Mouse (Mus musculus) olfactory bulb, adult 2 months (tissue): ENCODE results near the gene Slc47a2.

ENCODE experiments used
- CTCF ChIP-seq: fragments of 200-500 bp; IDR thresholded peaks from 2 replicates; pipeline ENCODE4 v1.5.1; 2012; ENCODE audit warnings: low read depth, mild to moderate bottlenecking, low read length, moderate library complexity; ENCODE audit not compliant: insufficient read depth
- POLR2A ChIP-seq: fragments of 200-500 bp; IDR thresholded peaks from 2 replicates; pipeline ENCODE4 v1.6.1; 2012; ENCODE audit warnings: mild to moderate bottlenecking, low read depth, low read length, moderate library complexity; ENCODE audit not compliant: insufficient read depth

DNA sequence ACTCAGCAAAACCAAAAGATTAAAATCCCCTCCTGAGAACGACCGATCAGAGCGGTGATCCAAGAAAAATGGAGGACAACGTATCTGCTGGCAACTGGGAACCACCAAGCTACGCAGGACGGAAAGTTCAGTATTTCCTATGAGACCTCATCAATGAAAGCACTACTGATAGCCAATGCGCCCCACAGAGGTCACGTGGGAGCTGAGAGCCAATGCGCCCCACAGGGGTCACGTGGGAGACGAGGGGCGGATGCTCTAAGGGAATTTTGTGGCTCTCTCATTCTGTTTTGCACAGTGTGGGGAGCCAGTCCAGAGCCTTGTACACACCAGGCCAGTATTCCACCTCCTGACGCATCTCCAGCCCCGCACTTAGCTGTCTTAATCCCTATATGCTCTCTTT, 80.1 kb downstream of the Slc47a2 start:
- TF ChIP-seq CTCF, result no peak
- TF ChIP-seq POLR2A, result no peak
